Mouse (Mus musculus) heart, postnatal 0 days (tissue): ENCODE measurements around the gene Ecm2.

Source experiments
- CTCF ChIP-seq: IDR thresholded peaks from 2 replicates; pipeline ENCODE4 v1.5.1; 2016; ENCODE audit warnings: antibody characterized with exemption, control low read depth, low read depth
- EP300 ChIP-seq: IDR thresholded peaks from 2 replicates; pipeline ENCODE4 v1.6.1; 2016; ENCODE audit warnings: antibody characterized with exemption, low read depth

GRCm38 (mm10) chr13:49536946-49537345 is 32.3 kb downstream of the Ecm2 start:
- no peak for TF ChIP-seq CTCF
- no peak for TF ChIP-seq EP300
